Comparison of ENCODE assay signal across 12 mouse cellular contexts in genomic region chr6:84441721-84442480, GRCm38 (mm10).
"Had no signal": no experiment of that assay in that cellular context is flagged by ENCODE, and none has a peak within 500 bp of the region (broad histone marks: within the 10 kb centered on the region; RNA-seq: fewer than 3 reads in every experiment).

No protein-coding gene starts in this region.

- DNase-seq: kidney, adult 8-10 months; kidney, postnatal 36 days; liver; lung, adult 18-20 months; midbrain, embryonic 14.5 days; right cerebral cortex, postnatal 25 days; thymus, adult 2 months; thymus, postnatal 25 days had no signal

- H3K4me3 ChIP-seq: myocyte; neural tube, embryonic 15.5 days had no signal

- ATAC-seq: intestine, postnatal 0 days had no signal

- H3K4me1 ChIP-seq: neural tube, embryonic 15.5 days had no signal

- H3K27me3 ChIP-seq: neural tube, embryonic 15.5 days had no signal

- H3K9ac ChIP-seq: liver, embryonic 14.5 days; neural tube, embryonic 15.5 days had no signal

- H3K4me2 ChIP-seq: neural tube, embryonic 15.5 days had no signal

- H3K36me3 ChIP-seq: neural tube, embryonic 15.5 days had no signal

- H3K27ac ChIP-seq: liver, embryonic 14.5 days; neural tube, embryonic 15.5 days had no signal

- H3K9me3 ChIP-seq: neural tube, embryonic 15.5 days had no signal
